Mouse (Mus musculus): ENCODE data around the gene Il21r.
A peak's percentile ranks its signal among the peaks of the same experiment; 100 is the strongest.

Il21r gene

DNA sequence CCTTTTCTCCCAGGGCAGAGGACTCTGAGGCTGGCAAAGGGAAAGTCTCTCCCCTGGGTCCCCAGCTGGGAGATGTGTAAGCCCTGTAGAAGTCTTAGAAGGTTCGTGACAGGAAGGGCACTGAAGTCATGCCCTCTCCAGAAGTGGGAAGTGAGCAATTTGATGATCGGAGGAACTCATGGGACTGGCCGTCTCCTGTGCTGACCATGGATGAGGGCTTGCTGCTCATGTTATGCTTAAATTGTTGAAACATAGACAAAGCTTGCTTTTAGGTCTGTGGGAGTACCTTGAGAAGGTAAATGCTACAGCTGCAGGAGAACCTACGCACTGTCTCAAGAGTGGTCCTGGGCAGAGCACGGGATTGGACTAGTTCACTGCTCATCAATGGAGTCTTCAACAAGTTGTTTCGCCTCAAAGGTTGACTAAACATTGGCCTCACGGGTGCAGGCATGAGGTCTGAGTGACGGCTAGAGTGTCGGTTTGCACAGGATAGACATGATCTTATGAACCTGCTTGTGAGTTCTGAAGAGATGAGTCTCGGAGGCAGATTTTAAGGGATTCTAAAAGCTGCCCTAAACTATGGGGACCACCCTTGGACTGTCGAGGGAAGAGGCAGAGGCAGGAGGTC lies 1.3 kb upstream of the Il21r start:
- DNase-seq, result no peak

DNA sequence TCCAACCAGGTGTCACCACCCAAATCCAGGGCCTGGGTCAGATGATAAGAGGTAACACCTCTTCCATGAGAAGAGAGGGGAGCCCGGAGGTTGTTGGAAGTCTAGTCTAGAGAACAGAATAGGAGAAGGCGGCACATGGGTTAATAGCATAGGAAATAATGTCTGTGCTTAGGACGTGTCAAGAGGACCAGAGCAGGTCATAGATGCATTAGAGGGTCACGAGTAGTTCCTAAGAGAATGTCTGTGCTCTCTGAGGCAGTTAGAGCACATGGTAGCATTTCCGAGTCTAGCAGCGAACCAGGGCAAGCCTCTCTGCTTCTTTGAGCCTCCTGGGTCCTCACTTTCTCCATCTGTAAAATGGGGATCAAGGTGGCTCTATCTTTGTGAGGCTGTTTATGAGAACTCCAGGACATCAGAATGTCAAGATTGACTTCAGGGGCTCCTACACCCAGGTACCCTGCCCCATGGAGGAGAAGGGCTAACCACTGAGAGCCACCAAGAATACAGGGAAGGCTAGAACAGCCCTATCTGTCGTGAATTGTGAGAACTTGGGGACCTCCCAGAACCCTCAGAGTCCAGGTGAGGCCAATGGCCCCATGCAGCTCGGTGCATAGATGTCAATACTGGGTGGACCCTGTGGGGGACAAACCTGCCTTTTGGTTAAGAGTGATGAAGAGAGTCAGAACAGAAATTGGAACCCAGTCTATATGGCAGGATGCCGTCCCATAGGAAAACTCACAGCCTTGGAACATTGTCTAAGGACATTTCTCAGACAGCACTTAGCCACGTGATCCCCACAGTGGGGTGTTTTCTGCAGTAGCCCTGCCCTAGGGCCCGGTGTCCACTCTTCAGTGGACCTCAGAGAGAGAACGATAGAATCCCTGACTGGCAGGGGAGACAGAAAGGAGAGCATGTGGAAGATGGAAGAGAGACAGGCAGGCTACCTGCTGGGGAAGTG lies 1.4 kb downstream of the Il21r start:
- no peak for DNase-seq

DNA sequence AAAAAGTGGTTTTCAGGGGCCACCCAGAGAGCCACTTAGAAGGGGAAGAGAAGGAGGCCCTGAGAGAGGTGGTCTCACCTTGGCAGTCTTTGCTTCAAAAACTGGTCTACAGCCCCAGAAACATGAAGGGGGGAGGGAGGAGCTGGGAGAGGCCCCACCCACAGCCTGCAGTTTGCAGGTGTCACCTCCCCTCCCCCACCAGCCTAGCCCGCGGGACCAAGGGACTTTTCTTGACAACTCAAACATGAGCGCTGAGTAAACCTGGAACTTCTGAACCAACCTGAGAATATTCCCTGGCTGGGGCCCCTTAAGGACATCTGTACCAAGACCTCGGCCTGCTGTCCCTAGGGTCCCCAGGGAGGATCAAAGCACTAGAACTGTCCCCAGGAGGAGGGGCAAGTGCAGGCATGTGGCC lies 2.5 kb downstream of the Il21r start:
- DNase-seq, result no peak

DNA sequence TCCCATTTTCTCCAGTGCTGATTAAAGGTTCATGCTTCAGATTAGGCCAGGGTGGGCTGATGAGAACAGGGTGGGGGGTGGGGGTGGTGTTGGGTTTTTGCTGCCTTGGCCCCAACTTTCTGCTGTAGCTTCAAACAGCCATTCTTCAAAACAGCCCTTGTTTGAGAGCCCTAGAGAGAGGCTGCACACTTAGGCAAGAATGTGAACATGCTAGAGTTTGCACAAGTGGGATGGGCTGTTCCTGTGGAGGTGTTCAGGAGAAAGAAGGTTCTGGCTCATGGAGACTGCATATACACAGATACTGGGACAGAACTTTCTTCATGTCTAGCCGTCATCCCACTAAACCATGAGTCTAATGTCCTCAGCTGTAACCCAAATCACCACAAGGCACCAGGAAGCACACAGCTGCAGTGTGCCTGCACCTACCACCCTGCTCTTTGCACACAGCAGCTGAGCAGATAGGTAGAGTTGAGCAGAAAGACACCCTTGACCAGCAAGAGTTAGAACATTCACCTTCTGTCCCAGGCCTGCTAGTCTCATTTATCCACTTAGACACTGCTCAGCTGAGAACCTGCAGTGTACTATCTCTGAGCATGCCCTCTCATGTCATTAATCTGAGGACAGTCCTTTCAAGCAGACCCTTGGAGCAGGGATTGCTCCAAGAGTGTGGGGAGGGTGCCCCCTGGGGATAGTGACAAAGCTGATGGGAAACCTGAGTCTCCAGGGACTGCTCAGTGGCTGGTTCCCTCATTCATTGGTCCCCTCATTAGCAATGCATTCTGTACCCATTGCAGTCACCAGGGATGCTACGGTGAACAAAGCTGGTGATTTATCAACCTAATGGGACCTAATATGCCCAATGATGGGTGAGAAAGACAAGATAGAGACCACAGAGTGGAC lies 3.3 kb downstream of the Il21r start:
- DNase-seq, result no peak

DNA sequence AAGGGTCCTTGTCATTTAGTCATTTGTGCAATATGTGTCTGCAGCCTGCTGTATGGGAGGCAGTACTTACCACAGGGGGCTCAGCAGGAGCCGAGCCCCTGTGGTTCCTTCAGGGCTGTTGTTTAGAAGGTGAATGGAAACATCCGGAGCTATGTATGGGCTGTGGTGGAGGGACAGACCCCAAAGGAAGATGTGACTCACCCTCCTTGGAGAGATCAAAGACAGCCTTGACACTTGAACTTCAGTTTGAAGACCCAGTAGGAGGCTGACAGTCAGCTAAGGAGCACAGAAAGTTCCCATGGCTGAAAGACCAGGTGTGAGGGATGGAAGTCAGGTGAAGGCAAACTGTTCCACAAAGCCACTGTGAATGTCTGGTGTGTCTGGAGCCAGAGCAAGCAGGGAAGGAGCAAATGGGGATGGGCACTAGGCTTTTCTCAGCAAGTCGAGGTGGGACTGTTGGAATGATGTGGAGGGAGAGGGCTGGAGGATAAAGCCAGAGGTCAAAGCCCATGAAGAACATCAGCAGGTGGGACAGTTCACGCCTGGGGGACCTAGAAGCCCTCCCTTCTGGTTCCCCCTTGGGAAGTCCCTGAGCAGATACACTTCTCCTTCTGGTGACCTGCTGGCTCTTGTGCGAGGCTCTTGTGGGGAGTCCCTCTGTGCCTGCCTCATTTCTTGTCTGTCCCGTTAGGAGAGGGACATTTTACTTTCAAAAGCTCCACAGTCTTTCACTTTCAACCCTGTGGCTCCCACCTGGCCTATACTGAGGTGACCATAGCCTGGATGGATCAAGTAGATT lies 4.4 kb downstream of the Il21r start:
- DNase-seq, result no peak

DNA sequence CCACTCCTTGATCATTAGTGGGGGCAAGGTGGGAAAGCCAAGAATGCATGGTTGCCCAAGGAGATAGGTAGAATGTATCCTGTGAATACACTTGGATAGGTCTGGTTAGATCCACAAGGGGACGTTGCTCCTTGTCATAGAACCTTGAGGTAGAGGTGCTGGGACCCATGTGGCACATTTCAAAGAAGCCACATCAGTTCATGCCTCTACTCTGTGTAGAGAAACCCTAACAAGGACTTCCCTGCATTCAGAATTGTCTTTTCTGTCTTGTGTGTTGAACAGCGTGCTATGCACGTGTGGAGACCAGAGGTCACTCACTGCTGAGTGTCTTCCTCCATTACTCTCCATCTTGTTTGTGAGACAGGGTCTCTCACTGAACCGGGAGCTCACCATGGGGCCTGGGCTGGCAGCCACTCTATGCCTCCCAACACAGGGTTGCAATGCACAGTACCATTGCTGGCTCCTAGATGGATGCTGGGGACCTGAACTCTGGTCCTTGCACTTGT lies 5.0 kb downstream of the Il21r start:
- DNase-seq, result no peak

DNA sequence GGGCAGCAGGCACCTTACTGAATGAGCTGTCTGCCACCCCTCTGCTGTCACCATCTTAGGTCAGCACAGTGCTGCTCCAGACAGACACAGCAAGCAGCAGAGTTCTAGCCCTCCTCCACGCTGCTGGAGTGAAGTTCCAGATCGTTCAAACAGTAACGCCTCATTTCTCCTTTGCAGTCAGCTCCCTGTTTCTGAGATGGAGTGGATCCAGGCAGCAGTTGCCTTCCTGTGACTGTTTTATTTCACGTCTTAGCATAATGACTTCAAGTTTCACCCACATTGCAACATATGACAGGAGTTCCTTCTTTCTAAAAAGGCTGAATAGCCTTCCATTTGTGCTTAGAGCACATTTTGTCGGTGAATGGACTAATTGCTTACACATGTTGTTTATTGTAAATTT lies 10.3 kb downstream of the Il21r start:
- DNase-seq, result no peak

DNA sequence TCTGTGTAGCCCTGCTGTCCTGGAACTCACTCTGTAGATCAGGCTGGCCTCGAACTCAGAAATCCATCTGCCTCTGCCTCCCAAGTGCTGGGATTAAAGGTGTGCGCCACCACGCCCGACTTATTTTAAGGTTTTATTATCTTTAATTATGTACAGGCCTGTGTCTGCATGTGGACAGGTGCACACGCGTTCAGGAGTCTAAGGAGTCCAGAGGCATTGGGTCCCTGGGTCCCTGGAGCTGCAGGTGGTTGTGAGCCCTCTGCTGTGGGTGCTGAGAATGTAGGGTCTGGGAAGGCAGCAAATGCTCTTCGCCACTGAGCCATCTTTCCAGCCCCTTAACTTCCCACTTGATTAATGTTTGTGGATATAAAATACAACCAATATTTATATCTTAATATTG lies 12.2 kb downstream of the Il21r start:
- no peak for DNase-seq

DNA sequence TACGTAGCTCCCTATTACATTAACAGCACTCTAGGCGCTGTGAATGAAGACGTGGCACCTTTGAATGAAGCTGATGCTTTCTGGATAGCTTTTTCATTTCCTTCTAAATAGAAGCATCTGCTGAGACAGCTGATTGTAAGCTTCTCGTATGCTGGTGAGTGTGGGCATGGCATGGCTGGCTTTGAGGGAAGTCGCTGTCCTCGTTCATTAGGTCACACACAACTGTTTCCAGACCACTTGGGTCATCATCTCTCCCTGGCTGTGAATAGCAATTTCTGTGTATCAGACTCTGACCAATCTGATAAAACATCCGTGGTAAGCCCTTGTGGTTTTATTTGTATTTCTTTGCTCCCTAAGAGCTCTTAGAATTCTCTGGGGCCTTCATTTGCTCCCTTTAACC lies 14.8 kb downstream of the Il21r start:
- no peak for DNase-seq

DNA sequence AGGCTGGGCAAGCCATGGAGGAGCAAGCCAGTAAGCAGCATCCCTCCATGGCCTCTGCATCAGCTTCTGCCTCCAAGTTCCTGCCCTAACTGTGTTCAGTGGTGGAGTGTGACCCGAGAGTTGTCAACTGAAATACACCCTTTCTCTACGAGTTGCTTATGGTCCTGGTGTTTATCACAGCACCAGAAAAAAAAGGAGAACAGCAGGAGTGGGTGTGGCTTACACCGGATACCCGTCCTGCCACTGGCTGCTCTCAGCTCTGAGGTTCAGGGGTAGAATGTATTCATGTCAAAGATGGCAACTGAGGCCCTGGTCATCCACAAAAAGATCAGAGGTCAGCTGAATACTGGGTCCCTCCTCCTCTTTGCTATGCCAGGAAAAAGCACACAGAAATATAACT lies 16.8 kb downstream of the Il21r start:
- no peak for DNase-seq

DNA sequence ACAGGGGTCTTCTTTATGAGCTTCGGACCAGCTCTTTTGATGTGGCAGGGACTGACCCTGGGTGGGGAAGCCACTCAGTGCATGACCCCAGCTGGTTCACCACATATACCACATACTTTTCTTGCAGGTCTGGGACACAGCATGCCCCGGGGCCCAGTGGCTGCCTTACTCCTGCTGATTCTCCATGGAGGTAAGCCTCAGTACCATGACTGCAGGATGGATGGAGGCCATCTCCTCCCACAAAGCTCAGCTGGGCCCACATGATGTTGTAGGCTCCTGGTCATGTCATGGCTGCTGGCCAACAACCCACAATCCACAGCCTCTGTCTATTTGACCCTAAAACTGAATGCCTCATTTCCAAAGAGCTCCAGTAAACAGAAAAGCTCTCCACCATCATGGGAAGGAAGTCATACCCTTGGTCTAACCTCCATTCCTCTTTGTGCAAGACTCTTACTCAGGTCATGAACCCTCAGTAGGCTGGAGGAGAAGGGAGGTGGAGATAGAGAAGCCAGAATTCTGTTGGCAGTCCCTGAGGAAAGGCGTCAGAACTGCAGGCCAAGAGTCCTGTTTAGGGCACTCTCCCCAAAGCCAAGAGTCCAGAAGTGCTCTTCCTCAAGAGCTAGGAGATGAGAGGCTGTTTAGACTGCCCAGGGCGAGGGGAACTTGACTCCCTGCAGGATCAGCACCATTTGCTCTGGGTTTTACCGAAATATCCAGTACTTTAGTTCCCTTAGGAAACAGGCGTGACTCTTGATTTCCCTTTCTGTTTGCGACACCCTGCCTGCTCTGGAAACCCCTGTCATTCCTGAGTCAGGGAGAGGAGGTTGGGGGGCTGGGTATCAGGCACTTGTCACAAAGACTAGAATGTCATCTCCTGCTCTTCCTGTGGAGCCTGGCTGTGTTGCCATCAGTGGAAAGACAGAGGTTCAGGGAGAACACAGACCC lies 19.8 kb downstream of the Il21r start:
- DNase-seq, result no peak

DNA sequence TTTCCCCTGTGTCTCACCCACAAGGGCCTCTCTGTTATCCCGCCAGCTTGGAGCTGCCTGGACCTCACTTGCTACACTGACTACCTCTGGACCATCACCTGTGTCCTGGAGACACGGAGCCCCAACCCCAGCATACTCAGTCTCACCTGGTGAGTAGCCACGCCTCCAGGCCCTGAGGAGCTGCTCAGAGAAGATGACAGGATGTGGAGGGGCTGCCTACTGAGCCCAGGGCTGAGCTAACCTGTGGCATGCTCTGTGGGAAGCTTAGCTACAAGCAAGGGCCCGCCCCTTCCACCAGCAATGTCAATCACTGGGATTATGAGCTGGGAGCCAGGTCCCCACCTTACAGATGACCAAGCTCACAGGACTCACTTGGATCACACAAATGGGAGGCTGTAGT lies 22.0 kb downstream of the Il21r start:
- no peak for DNase-seq

DNA sequence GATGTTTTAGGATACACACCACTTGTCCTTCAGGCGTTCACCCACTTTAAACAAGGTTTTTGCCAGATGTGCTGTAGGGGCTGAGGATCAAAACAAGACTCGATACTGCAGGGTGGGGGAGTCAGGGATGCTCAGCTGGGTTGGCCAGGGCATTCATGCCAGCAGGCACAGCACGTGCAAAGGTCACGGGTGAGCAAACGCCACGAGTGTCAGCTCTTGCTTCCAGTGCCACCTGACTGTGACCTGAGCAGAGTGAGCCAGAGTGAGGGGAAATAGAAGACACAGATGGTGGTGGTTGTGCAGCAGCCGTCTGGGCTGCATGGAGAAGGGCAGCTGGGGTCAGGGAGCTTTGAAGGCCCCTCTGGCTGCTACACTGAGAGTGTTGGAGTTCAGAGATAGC lies 22.6 kb downstream of the Il21r start:
- peak; percentile 13 for DNase-seq

DNA sequence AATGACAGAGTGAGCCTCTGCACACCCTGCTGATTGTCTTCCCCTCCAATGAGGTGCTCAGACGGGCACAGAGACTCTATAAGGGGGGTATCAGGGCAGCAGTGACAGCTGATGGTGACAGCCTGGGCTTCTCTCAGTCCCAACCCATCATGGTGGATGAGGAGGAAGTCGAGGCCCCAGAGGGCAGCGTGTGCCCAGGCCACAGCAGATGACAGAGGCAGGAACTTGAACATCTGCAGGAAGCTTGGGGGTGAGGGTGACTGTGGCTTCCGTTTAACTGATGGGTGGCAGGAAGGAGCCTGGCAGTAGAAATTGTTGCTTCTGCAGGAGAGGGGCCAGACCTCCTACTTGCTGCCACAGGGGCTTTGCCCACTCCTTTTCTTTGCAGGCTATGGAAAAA lies 27.1 kb downstream of the Il21r start:
- DNase-seq, result no peak

DNA sequence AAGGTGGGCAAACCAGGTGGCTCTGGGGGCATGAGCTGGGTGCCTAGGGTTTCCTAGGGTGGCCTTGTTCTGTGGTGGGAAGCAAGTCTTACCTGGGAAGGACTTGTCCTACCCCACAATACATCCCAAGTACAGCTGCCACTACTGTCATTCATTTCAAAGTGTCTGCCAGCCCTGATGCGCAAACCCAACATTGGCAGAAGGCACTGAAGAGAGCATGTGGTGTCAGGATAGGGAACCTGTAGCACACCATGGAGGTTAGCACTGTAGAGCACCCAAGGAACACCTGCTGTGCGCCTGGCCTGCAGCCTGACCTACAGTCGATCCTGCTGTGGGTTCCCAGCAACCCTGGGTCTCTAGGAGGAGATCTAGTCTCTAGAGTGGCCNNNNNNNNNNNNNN lies 27.8 kb downstream of the Il21r start:
- no peak for DNase-seq

DNA sequence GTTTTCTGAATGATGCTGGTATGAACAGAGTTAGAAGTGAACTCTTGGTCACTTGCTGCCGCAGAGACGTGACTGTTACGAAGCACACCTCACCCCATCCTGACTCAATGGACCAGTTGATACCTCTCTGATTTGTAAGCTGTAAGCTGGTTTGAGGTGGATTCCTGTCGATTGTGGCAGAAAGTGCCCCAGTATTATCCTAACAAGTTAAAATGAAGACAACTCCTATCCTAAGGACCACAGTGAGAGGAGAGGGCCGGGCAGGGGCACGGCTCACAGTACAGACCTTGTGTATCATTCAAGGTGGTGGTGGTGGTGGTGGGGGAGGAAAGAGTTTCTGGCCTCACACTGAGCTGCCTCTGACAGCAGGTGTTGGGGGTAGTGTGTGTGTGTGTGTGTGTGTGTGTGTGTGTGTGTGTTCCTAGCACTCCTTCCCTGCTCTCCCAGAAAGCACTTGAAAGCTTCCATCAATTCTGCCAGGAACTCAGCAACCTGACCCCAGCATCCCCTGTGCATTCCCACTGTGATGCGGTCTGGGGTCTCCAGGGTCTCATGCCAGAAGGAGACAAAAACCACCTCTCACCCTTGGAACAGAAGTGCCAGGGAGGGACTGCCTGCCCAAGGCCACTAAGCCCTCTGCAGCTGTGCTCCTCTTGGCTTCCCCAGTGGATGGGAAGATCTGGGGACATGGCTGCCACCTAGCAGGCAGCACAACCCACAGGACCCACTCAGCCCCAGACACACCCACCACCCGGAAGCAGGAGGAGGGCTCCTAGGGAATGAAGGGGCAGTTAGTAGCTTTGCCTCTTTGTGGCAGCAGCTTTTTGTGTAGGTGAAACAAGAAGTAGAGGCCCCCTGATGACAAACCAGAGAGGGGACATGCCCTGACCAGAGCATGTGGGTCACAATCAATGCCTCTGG lies 34.3 kb downstream of the Il21r start:
- no peak for DNase-seq

DNA sequence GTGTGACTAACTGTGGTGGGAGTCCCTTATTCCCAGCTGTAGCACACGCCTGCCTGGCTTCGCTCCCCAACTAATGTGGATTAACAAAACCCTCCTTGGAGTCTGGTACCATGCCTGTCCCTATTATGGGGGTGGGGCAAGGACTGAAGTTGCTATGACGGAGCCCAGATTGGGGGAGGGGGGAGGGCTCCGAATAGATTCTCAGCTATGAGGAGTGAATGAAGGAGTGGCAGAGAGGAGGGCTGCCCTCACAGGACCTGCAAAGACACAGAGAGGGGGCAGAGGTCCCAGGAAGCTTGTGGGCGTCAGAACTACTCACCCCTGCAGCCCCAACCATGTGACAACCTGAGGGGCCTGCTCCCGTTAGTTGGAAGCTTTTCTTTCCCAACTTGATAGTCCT lies 35.1 kb downstream of the Il21r start:
- DNase-seq, result no peak

DNA sequence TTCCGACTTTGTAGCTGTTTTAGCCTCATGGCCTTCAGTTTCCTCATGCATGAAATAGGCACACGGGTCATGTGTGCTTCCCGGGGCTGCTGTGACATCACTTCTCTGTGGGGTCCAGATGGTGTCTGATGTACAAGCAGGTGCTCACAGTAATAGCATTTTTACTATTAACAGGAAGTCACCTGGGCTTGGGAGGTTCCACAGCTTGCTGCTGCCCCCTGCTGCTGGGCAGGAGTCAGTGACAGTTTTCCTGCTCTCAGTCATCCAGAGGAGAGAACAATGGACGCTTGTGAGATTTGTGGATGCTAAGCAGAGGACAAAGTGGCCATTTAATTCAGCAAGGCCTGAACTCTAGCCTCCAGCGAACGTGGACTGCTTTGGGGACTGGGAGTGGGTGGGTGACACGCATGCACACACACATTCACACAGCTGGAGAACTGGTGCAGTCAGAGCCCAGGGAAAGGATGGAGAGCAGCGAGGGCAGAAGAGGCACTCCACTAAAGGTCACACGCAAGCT lies 35.7 kb downstream of the Il21r start:
- DNase-seq, result peak; percentile 72

DNA sequence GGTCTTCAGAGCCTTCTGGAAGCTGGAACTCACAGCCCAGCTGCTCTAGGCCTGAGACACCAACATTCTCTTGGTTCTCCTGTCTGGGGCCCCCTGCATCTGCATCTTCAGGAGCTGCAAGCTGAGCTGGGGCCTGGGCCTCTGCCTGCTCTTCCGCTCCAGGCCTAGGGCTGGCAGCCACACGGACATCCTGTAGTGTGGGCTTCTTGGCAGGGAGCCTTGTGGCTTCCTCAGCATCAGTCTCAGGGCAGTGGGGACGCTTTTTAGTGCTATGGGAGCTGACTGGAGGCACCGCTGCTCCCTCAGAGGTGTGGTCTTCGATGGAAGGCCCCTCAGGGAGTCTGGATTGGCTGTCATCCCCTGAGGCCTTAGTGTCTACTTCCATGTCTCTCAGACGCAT lies 40.7 kb downstream of the Il21r start:
- no peak for DNase-seq

DNA sequence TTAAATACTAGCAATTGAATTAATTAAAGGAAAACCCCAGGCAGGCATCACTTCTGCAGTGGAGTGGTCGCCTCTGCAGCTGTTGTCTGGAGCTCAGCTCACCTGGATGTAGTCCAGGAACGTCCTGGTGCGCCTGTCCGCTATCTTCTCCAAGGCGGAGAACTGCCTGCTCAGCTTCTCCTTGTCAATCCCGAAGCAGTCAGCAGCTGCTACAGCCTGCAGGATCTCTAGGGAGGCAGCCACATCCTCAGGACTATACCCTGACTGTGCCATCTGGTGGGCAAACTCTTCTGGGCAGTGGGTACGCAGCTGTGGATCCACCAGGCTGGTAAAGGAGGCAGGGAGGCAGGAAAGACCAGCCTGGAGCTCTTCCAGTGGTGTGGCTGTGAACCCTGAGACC lies 42.2 kb downstream of the Il21r start:
- DNase-seq, result no peak
